Mouse (Mus musculus) lung, embryonic 15.5 days (tissue): ENCODE results near the gene Serpina10. TPM values are rescaled to one million over a fixed set of nuclear protein-coding genes. Genes with fewer than 3 reads are reported as not detected.
A peak's percentile ranks its signal among the peaks of the same experiment; 100 is the strongest.
"Not testable (repeated sequence)": the region's sequence is repeated elsewhere in the genome, so short reads cannot be mapped to it uniquely, and the experiment has no call there.

Experiments used
- ATAC-seq: fragments of 200-750 bp; cut with Nextera tagmentation; 2 replicates; pipeline ENCODE4 v1.8.0; 2017; ENCODE audit warnings: moderate number of reproducible peaks, borderline replicate concordance; ENCODE audit not compliant: low FRiP score, low TSS enrichment; ENCODE audit errors: extremely low read depth
- H3K27ac ChIP-seq: fragments of 300-500 bp; sonication (generic); 2 replicates; pipeline ENCODE4 v1.5.1; 2015; ENCODE audit warnings: moderate library complexity, mild to moderate bottlenecking, inconsistent platforms
- H3K27me3 ChIP-seq: fragments of 300-500 bp; sonication (generic); 2 replicates; pipeline ENCODE4 v1.6.1; 2015; ENCODE audit warnings: inconsistent platforms
- H3K36me3 ChIP-seq: fragments of 300-500 bp; sonication (generic); 2 replicates; pipeline ENCODE4 v1.6.1; 2015; ENCODE audit warnings: inconsistent platforms
- H3K4me1 ChIP-seq: fragments of 300-500 bp; sonication (generic); 2 replicates; pipeline ENCODE4 v1.6.1; 2015; ENCODE audit warnings: inconsistent platforms
- H3K4me2 ChIP-seq: fragments of 300-500 bp; sonication (generic); 2 replicates; pipeline ENCODE4 v1.6.1; 2015; ENCODE audit warnings: inconsistent platforms, mild to moderate bottlenecking, moderate library complexity
- H3K4me3 ChIP-seq: fragments of 300-500 bp; sonication (generic); 2 replicates; pipeline ENCODE4 v1.5.1; 2015; ENCODE audit warnings: mild to moderate bottlenecking, inconsistent platforms
- H3K9ac ChIP-seq: fragments of 300-500 bp; sonication (generic); 2 replicates; pipeline ENCODE4 v1.6.1; 2015; ENCODE audit warnings: inconsistent platforms
- H3K9me3 ChIP-seq: fragments of 300-500 bp; sonication (generic); 2 replicates; pipeline ENCODE4 v1.6.1; 2016; ENCODE audit warnings: inconsistent platforms
- WGBS: fragments of 180-500 bp; shearing (Covaris S2); methylation state at CpG from one replicate; pipeline ENCODE4 v1.1.7; 2015; 5-methylcytosine and 5-hydroxymethylcytosine counted together
- polyA plus RNA-seq: library from polyadenylated mRNA; unstranded; fragments of >200 nt; fragmentation: Nextera tagmentation; extraction: Ambion mirVana; gene quantifications from 2 replicates; pipeline ENCODE4 v1.2.1, GENCODE M21; 2015

Gene Serpina10
- polyA plus RNA-seq = 0.19 and 0.24 TPM in 2 replicates

GRCm38 (mm10) chr12:103631203-103631612 is at the start of gene Serpina10:
TSS of gene Serpina10 (minus strand) at chr12:103631444.
- H3K27ac ChIP-seq = no peak within 1 kb of the TSS
- H3K4me3 ChIP-seq = no peak within 1 kb of the TSS
- H3K9me3 ChIP-seq = no peaks in the 10 kb centered on the region
- no peaks in the 10 kb centered on the region for H3K27me3 ChIP-seq
- H3K36me3 ChIP-seq = no peaks in the 10 kb centered on the region
- 57% methylated on average over 3 of the region's 3 CpGs for WGBS
- no peak within 1 kb of the TSS for H3K4me2 ChIP-seq
- H3K9ac ChIP-seq = no peak within 1 kb of the TSS
- H3K4me1 ChIP-seq = no peaks in the 10 kb centered on the region
- ATAC-seq = no peak

GRCm38 (mm10) chr12:103679853-103680252 is 48.6 kb upstream of the Serpina10 start:
- 94% methylated on average over 1 of the region's 1 CpGs for WGBS
- not testable (repeated sequence) for H3K9ac ChIP-seq, H3K9me3 ChIP-seq, H3K27ac ChIP-seq, H3K27me3 ChIP-seq, H3K4me1 ChIP-seq, H3K4me2 ChIP-seq, H3K36me3 ChIP-seq, ATAC-seq, H3K4me3 ChIP-seq

GRCm38 (mm10) chr12:103676039-103676438 is 44.8 kb upstream of the Serpina10 start, which contains the start of gene Serpina16:
TSS of gene Serpina16 (minus strand) at chr12:103676139.
- WGBS = 92% methylated on average over 1 of the region's 1 CpGs
- ATAC-seq = no peak
- H3K9ac ChIP-seq = no peak within 1 kb of the TSS

GRCm38 (mm10) chr12:103673179-103673578 is 41.9 kb upstream of the Serpina10 start:
- H3K9me3 ChIP-seq = no peaks in the 10 kb centered on the region
- no peak overlapping the region for H3K27ac ChIP-seq
- H3K4me3 ChIP-seq = no peak overlapping the region
- H3K36me3 ChIP-seq = no peaks in the 10 kb centered on the region
- ATAC-seq = peak; percentile 41; the same call in 1 of the 2 replicates
- H3K27me3 ChIP-seq = no peaks in the 10 kb centered on the region
- H3K4me2 ChIP-seq = no peak overlapping the region
- no peak overlapping the region for H3K9ac ChIP-seq
- H3K4me1 ChIP-seq = 0 out of 2 replicates have a peak, but pooled peaks cover 11% of the 10 kb centered on the region
- 47% methylated on average over 2 of the region's 2 CpGs for WGBS

More at GRCm38 (mm10) chr12:103676039-103676438, 44.8 kb upstream of the Serpina10 start, which contains the start of gene Serpina16:
- Histone ChIP-seq H3K27ac (no peak within 1 kb of the TSS), H3K4me1 (0 out of 2 replicates have a peak, but pooled peaks cover 3% of the 10 kb centered on the region), H3K4me3 (no peak within 1 kb of the TSS), H3K36me3 (no peaks in the 10 kb centered on the region), H3K27me3 (no peaks in the 10 kb centered on the region), H3K9me3 (no peaks in the 10 kb centered on the region), H3K4me2 (no peak within 1 kb of the TSS)

GRCm38 (mm10) chr12:103671483-103671882 is 40.2 kb upstream of the Serpina10 start:
- ATAC-seq = peak; percentile 52
- no peaks in the 10 kb centered on the region for H3K36me3 ChIP-seq
- H3K4me2 ChIP-seq = no peak overlapping the region
- 56% methylated on average over 3 of the region's 3 CpGs for WGBS
- H3K27me3 ChIP-seq = no peaks in the 10 kb centered on the region
- H3K9me3 ChIP-seq = no peaks in the 10 kb centered on the region
- H3K4me3 ChIP-seq = no peak overlapping the region
- peak overlapping the region; percentile 82 for H3K27ac ChIP-seq
- H3K4me1 ChIP-seq = 0 out of 2 replicates have a peak, but pooled peaks cover 11% of the 10 kb centered on the region
- no peak overlapping the region for H3K9ac ChIP-seq

GRCm38 (mm10) chr12:103670964-103671363 is 39.7 kb upstream of the Serpina10 start:
- peak; percentile 81 for ATAC-seq
- 28% methylated on average over 2 of the region's 2 CpGs for WGBS
- H3K27ac ChIP-seq = peak overlapping the region; percentile 82

GRCm38 (mm10) chr12:103670344-103670743 is 39.1 kb upstream of the Serpina10 start:
- no peak for ATAC-seq
- Histone ChIP-seq H3K4me3 (no peak overlapping the region), H3K27me3 (no peaks in the 10 kb centered on the region), H3K4me2 (no peak overlapping the region), H3K9ac (no peak overlapping the region), H3K9me3 (no peaks in the 10 kb centered on the region), H3K36me3 (no peaks in the 10 kb centered on the region), H3K27ac (peak overlapping the region; percentile 82), H3K4me1 (0 out of 2 replicates have a peak, but pooled peaks cover 11% of the 10 kb centered on the region)
- 56% methylated on average over 5 of the region's 5 CpGs for WGBS

More at GRCm38 (mm10) chr12:103670964-103671363, 39.7 kb upstream of the Serpina10 start:
- Histone ChIP-seq H3K9ac (no peak overlapping the region), H3K27me3 (no peaks in the 10 kb centered on the region), H3K4me2 (no peak overlapping the region), H3K4me3 (no peak overlapping the region), H3K9me3 (no peaks in the 10 kb centered on the region), H3K4me1 (0 out of 2 replicates have a peak, but pooled peaks cover 11% of the 10 kb centered on the region), H3K36me3 (no peaks in the 10 kb centered on the region)

GRCm38 (mm10) chr12:103665286-103665685 is 34.0 kb upstream of the Serpina10 start:
- ATAC-seq = no peak
- 82% methylated on average over 3 of the region's 3 CpGs for WGBS
- Histone ChIP-seq H3K27me3 (no peaks in the 10 kb centered on the region), H3K9me3 (no peaks in the 10 kb centered on the region), H3K4me3 (no peak overlapping the region), H3K36me3 (no peaks in the 10 kb centered on the region), H3K4me1 (0 out of 2 replicates have a peak, but pooled peaks cover 6% of the 10 kb centered on the region), H3K4me2 (no peak overlapping the region), H3K27ac (no peak overlapping the region), H3K9ac (no peak overlapping the region)

- not testable (repeated sequence) for ATAC-seq, H3K4me1 ChIP-seq, H3K27ac ChIP-seq, H3K9me3 ChIP-seq, H3K4me2 ChIP-seq, H3K36me3 ChIP-seq, H3K9ac ChIP-seq, H3K4me3 ChIP-seq, H3K27me3 ChIP-seq
Observed at GRCm38 (mm10) chr12:103662053-103662452, 30.8 kb upstream of the Serpina10 start.

- Histone ChIP-seq H3K4me1 (peaks cover 6% of the 10 kb centered on the region; the same call in 1 of the 2 replicates), H3K9me3 (no peaks in the 10 kb centered on the region), H3K9ac (no peak overlapping the region), H3K27me3 (no peaks in the 10 kb centered on the region), H3K4me2 (no peak overlapping the region), H3K36me3 (no peaks in the 10 kb centered on the region), H3K4me3 (no peak overlapping the region), H3K27ac (no peak overlapping the region)
- no peak for ATAC-seq
- WGBS = 83% methylated on average over 5 of the region's 5 CpGs
Observed at GRCm38 (mm10) chr12:103660076-103660475, 28.8 kb upstream of the Serpina10 start.

GRCm38 (mm10) chr12:103659171-103659570 is 27.9 kb upstream of the Serpina10 start:
- Histone ChIP-seq H3K4me1 (peaks cover 6% of the 10 kb centered on the region; the same call in 1 of the 2 replicates), H3K27me3 (no peaks in the 10 kb centered on the region), H3K27ac (no peak overlapping the region), H3K9me3 (no peaks in the 10 kb centered on the region), H3K36me3 (no peaks in the 10 kb centered on the region), H3K4me2 (no peak overlapping the region), H3K9ac (no peak overlapping the region), H3K4me3 (no peak overlapping the region)
- WGBS = 83% methylated on average over 2 of the region's 2 CpGs
- ATAC-seq = no peak

- no peaks in the 10 kb centered on the region for H3K27me3 ChIP-seq
- no peak for ATAC-seq
- no peak overlapping the region for H3K4me2 ChIP-seq
- H3K9me3 ChIP-seq = no peaks in the 10 kb centered on the region
- no peak overlapping the region for H3K4me3 ChIP-seq
- 73% methylated on average over 10 of the region's 10 CpGs for WGBS
- H3K9ac ChIP-seq = no peak overlapping the region
- peaks cover 6% of the 10 kb centered on the region; the same call in 1 of the 2 replicates for H3K4me1 ChIP-seq
- H3K27ac ChIP-seq = no peak overlapping the region
- H3K36me3 ChIP-seq = no peaks in the 10 kb centered on the region
Observed at GRCm38 (mm10) chr12:103657991-103658390, 26.7 kb upstream of the Serpina10 start.
